Comparison of ENCODE assay signal across 25 mouse cellular contexts in the genomic region with DNA sequence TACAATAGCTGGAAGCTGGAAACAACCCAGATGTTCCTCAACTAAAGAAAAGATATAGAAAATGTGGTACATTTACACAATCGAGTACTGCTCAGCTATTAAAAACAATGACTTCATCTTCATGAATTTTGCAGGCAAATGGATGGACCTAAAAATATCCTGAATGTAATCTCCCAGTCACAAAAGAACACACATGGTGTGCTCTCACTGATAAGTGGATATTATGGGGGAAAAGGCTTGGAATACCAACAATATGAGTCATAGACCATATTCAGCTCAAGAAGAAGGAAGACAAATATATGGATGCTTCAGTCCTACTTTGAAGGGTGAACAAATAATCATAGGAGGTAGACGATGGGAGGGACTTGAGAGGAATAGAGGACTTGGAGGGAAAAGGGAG. TPM values are rescaled to one million over a fixed set of nuclear protein-coding genes. Genes with fewer than 3 reads are reported as not detected.
"Had no signal": no experiment of that assay in that cellular context is flagged by ENCODE, and none has a peak within 500 bp of the region (broad histone marks: within the 10 kb centered on the region; RNA-seq: fewer than 3 reads in every experiment).

No protein-coding gene starts in this region.

- H3K4me2 ChIP-seq: neural tube, embryonic 13.5 days; neural tube, embryonic 15.5 days; stomach, embryonic 15.5 days had no signal

- H3K9ac ChIP-seq: neural tube, embryonic 13.5 days; neural tube, embryonic 15.5 days; stomach, embryonic 15.5 days had no signal

- H3K27me3 ChIP-seq: neural tube, embryonic 13.5 days; neural tube, embryonic 15.5 days; stomach, embryonic 15.5 days had no signal

- H3K4me1 ChIP-seq: neural tube, embryonic 13.5 days; neural tube, embryonic 15.5 days; stomach, embryonic 15.5 days had no signal

- DNase-seq: retina, postnatal 1 day; right cerebral cortex, adult 18-20 months; right cerebral cortex, postnatal 14 days; right cerebral cortex, postnatal 25 days; right cerebral cortex, postnatal 4 days; spleen, adult 18-20 months; thymus, adult 18-20 months; thymus, adult 2 months; thymus, postnatal 14 days; thymus, postnatal 25 days; thymus, postnatal 36 days; thymus, postnatal 4 days had no signal

- H3K36me3 ChIP-seq: neural tube, embryonic 13.5 days; neural tube, embryonic 15.5 days; stomach, embryonic 15.5 days had no signal

- H3K9me3 ChIP-seq: neural tube, embryonic 13.5 days; neural tube, embryonic 15.5 days; stomach, embryonic 15.5 days had no signal

- H3K4me3 ChIP-seq: neural tube, embryonic 13.5 days; neural tube, embryonic 15.5 days; stomach, embryonic 15.5 days had no signal

- H3K27ac ChIP-seq: neural tube, embryonic 13.5 days; neural tube, embryonic 15.5 days; stomach, embryonic 15.5 days; stomach, postnatal 0 days had no signal

RNA-seq across cellular contexts. Expression of gene Olfr1122, which starts 1.7 kb away (rescaled TPM):
- total RNA-seq: neutrophil, adult 5-6 weeks had no signal
- polyA plus RNA-seq: neural tube, embryonic 13.5 days; neural tube, embryonic 14.5 days; neural tube, embryonic 15.5 days; small intestine, adult 2 months; spleen, adult 2 months; stomach, embryonic 14.5 days; stomach, embryonic 15.5 days; stomach, embryonic 16.5 days; stomach, postnatal 0 days; testis, adult 2 months; thymus, adult 2 months; thymus, postnatal 0 days; urinary bladder, adult 2 months had no signal

RNA-seq across cellular contexts. Expression of gene Olfr1121, which starts 14.2 kb away (rescaled TPM):
- total RNA-seq: neutrophil, adult 5-6 weeks had no signal
- polyA plus RNA-seq: neural tube, embryonic 13.5 days; neural tube, embryonic 14.5 days; neural tube, embryonic 15.5 days; small intestine, adult 2 months; spleen, adult 2 months; stomach, embryonic 14.5 days; stomach, embryonic 15.5 days; stomach, embryonic 16.5 days; stomach, postnatal 0 days; testis, adult 2 months; thymus, adult 2 months; thymus, postnatal 0 days; urinary bladder, adult 2 months had no signal

RNA-seq across cellular contexts. Expression of gene Olfr1120, which starts 29.3 kb away (rescaled TPM):
- total RNA-seq: neutrophil, adult 5-6 weeks had no signal
- polyA plus RNA-seq: neural tube, embryonic 13.5 days; neural tube, embryonic 14.5 days; neural tube, embryonic 15.5 days; small intestine, adult 2 months; spleen, adult 2 months; stomach, embryonic 14.5 days; stomach, embryonic 15.5 days; stomach, embryonic 16.5 days; stomach, postnatal 0 days; testis, adult 2 months; thymus, adult 2 months; thymus, postnatal 0 days; urinary bladder, adult 2 months had no signal

RNA-seq across cellular contexts. Expression of gene Olfr1123, which starts 32.5 kb away (rescaled TPM):
- total RNA-seq: neutrophil, adult 5-6 weeks had no signal
- polyA plus RNA-seq: neural tube, embryonic 13.5 days; neural tube, embryonic 14.5 days; neural tube, embryonic 15.5 days; small intestine, adult 2 months; spleen, adult 2 months; stomach, embryonic 14.5 days; stomach, embryonic 15.5 days; stomach, embryonic 16.5 days; stomach, postnatal 0 days; testis, adult 2 months; thymus, adult 2 months; thymus, postnatal 0 days; urinary bladder, adult 2 months had no signal

RNA-seq across cellular contexts. Expression of gene Olfr1124, which starts 46.1 kb away (rescaled TPM):
- total RNA-seq: neutrophil, adult 5-6 weeks had no signal
- polyA plus RNA-seq: small intestine, adult 2 months; spleen, adult 2 months; stomach, embryonic 14.5 days; stomach, postnatal 0 days; testis, adult 2 months; thymus, adult 2 months; urinary bladder, adult 2 months had no signal
